ENCODE assay signal across 17 mouse cellular contexts in the genomic region with DNA sequence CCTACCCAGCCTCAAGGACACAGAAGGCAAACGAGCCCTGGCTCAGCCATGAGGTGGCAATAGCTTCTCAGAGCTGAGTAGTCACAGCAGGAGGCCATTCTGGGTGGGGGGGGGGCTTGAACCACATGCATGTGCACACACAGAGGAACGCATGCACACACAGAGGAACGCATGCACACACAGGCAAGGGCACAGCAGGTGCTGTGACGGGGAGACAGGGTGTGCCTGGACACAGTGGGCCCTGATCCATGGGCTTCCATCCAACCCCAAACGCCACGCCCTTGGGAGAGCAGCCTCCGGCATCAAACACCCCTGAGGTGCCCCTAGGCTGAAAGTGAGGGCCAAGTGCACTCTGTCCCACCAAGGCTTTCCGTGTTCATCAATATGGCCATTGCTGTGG. TPM values are rescaled to one million over a fixed set of nuclear protein-coding genes. Genes with fewer than 3 reads are reported as not detected.
A peak's percentile ranks its signal among the peaks of the same experiment; 100 is the strongest.
DNase-seq lines count a peak whose midpoint lies in the region; ATAC-seq and TF ChIP-seq lines count a peak whose summit lies in the region.
"Had no signal": no experiment of that assay in that cellular context is flagged by ENCODE, and none has a peak within 500 bp of the region (broad histone marks: within the 10 kb centered on the region; RNA-seq: fewer than 3 reads in every experiment).

No protein-coding gene starts in this region.

- no peak for TF ChIP-seq CTCF in stomach, postnatal 0 days (IDR thresholded peaks at IDR 0.05; ENCODE audit: low read depth)

- WGBS in heart, embryonic 13.5 days = 79% methylated on average over 8 of the region's 8 CpGs
- WGBS in lung, embryonic 16.5 days = 71% methylated on average over 8 of the region's 8 CpGs
- WGBS in liver, embryonic 12.5 days (ENCODE audit: insufficient replicate concordance) = 84% methylated on average over 8 of the region's 8 CpGs
- WGBS in stomach, postnatal 0 days = 51% methylated on average over 8 of the region's 8 CpGs

- no peak overlapping the region for H3K4me3 ChIP-seq in heart, embryonic 13.5 days
- H3K4me3 ChIP-seq in lung, embryonic 16.5 days (ENCODE audit: low read length) = no peak overlapping the region
- no peak overlapping the region for H3K4me3 ChIP-seq in liver, embryonic 12.5 days
- no peak overlapping the region for H3K4me3 ChIP-seq in stomach, postnatal 0 days (ENCODE audit: low read depth, low read length)
- H3K4me3 ChIP-seq: embryonic facial prominence, embryonic 13.5 days; limb, embryonic 13.5 days; midbrain, embryonic 12.5 days had no signal

- ATAC-seq in heart, embryonic 13.5 days (ENCODE audit: extremely low read depth, insufficient number of reproducible peaks, low FRiP score, low TSS enrichment) = no peak
- peak; percentile 29; the same call in 1 of the 2 replicates for ATAC-seq in lung, embryonic 16.5 days (ENCODE audit: low read depth)
- ATAC-seq in liver, embryonic 12.5 days = no peak
- ATAC-seq in stomach, postnatal 0 days (ENCODE audit: low FRiP score, low TSS enrichment) = no peak
- ATAC-seq: forebrain, embryonic 14.5 days had no signal

- H3K27me3 ChIP-seq in heart, embryonic 13.5 days (replicated peaks) = no peaks in the 10 kb centered on the region
- no peaks in the 10 kb centered on the region for H3K27me3 ChIP-seq in lung, embryonic 16.5 days (ENCODE audit: control insufficient read depth, insufficient read depth, low read depth, low read length)
- H3K27me3 ChIP-seq in liver, embryonic 12.5 days (replicated peaks) = no peaks in the 10 kb centered on the region
- no peaks in the 10 kb centered on the region for H3K27me3 ChIP-seq in stomach, postnatal 0 days (ENCODE audit: control insufficient read depth, insufficient read depth, low read length)
- H3K27me3 ChIP-seq: embryonic facial prominence, embryonic 13.5 days; limb, embryonic 13.5 days; midbrain, embryonic 12.5 days had no signal

- H3K4me1 ChIP-seq in heart, embryonic 13.5 days = peaks cover 68% of the 10 kb centered on the region
- peaks cover 35% of the 10 kb centered on the region for H3K4me1 ChIP-seq in lung, embryonic 16.5 days (replicated peaks; ENCODE audit: control insufficient read depth, insufficient read depth, low read length)
- peaks cover 66% of the 10 kb centered on the region for H3K4me1 ChIP-seq in liver, embryonic 12.5 days
- no peaks in the 10 kb centered on the region for H3K4me1 ChIP-seq in stomach, postnatal 0 days (replicated peaks; ENCODE audit: control insufficient read depth, insufficient read depth)

- peak overlapping the region; percentile 48 for H3K4me2 ChIP-seq in heart, embryonic 13.5 days
- H3K4me2 ChIP-seq in lung, embryonic 16.5 days (ENCODE audit: low read depth, low read length) = no peak overlapping the region
- peak overlapping the region; percentile 55 for H3K4me2 ChIP-seq in liver, embryonic 12.5 days
- H3K4me2 ChIP-seq in stomach, postnatal 0 days (replicated peaks; ENCODE audit: low read depth) = no peak overlapping the region
- H3K4me2 ChIP-seq: embryonic facial prominence, embryonic 13.5 days; limb, embryonic 13.5 days; midbrain, embryonic 12.5 days had no signal

- peaks cover 53% of the 10 kb centered on the region for H3K36me3 ChIP-seq in heart, embryonic 13.5 days
- peaks cover 17% of the 10 kb centered on the region for H3K36me3 ChIP-seq in lung, embryonic 16.5 days (ENCODE audit: control insufficient read depth, insufficient read depth, low read length)
- H3K36me3 ChIP-seq in liver, embryonic 12.5 days = peaks cover 85% of the 10 kb centered on the region
- no peaks in the 10 kb centered on the region for H3K36me3 ChIP-seq in stomach, postnatal 0 days (ENCODE audit: control insufficient read depth, insufficient read depth, low read length)

- DNase-seq in heart, adult 18-20 months = no peak
- no peak for DNase-seq in lung, postnatal 10 days
- DNase-seq in stomach, postnatal 0 days (ENCODE audit: low spot score) = peak; percentile 44
- no peak for DNase-seq in testis, postnatal 14 days (ENCODE audit: low spot score)
- no peak for DNase-seq in cerebellum, adult 11 months
- DNase-seq: cerebellum, postnatal 25 days; gastrocnemius, postnatal 25 days; kidney, adult 8-10 months; retina, postnatal 1 day; thymus, postnatal 14 days had no signal

- H3K9ac ChIP-seq in heart, embryonic 13.5 days = peak overlapping the region; percentile 63; the same call in 1 of the 2 replicates
- 0 out of 2 replicates have a peak overlapping the region, but pooled peaks have one; percentile 30 for H3K9ac ChIP-seq in lung, embryonic 16.5 days (ENCODE audit: low read length)
- H3K9ac ChIP-seq in liver, embryonic 12.5 days = no peak overlapping the region
- H3K9ac ChIP-seq in stomach, postnatal 0 days (ENCODE audit: low read length) = no peak overlapping the region
- H3K9ac ChIP-seq: embryonic facial prominence, embryonic 13.5 days; limb, embryonic 13.5 days; midbrain, embryonic 12.5 days had no signal

- TF ChIP-seq EP300 in stomach, postnatal 0 days (optimal IDR thresholded peaks at IDR 0.05) = no peak

- peak overlapping the region; percentile 88 for H3K27ac ChIP-seq in heart, embryonic 13.5 days (replicated peaks)
- H3K27ac ChIP-seq in lung, embryonic 16.5 days (ENCODE audit: low read length) = peak overlapping the region; percentile 83
- peak overlapping the region; percentile 76 for H3K27ac ChIP-seq in liver, embryonic 12.5 days
- H3K27ac ChIP-seq in stomach, postnatal 0 days (replicated peaks) = peak overlapping the region; percentile 45; the same call in 1 of the 2 replicates
- H3K27ac ChIP-seq: embryonic facial prominence, embryonic 13.5 days; limb, embryonic 13.5 days; midbrain, embryonic 12.5 days had no signal

- H3K9me3 ChIP-seq in heart, embryonic 13.5 days = no peaks in the 10 kb centered on the region
- no peaks in the 10 kb centered on the region for H3K9me3 ChIP-seq in lung, embryonic 16.5 days (ENCODE audit: control insufficient read depth, low read length)
- no peaks in the 10 kb centered on the region for H3K9me3 ChIP-seq in liver, embryonic 12.5 days (replicated peaks)
- no peaks in the 10 kb centered on the region for H3K9me3 ChIP-seq in stomach, postnatal 0 days (ENCODE audit: control insufficient read depth, low read length)
- H3K9me3 ChIP-seq: embryonic facial prominence, embryonic 13.5 days; limb, embryonic 13.5 days; midbrain, embryonic 12.5 days had no signal

RNA-seq across cellular contexts. Expression of gene Slc38a10, which starts 15.0 kb away (rescaled TPM):
- polyA plus RNA-seq in heart, embryonic 13.5 days (2015; fragmentation: Nextera tagmentation; extraction: Ambion mirVana) = 83.7 and 88.0 TPM in 2 replicates
- 10 to 100 TPM; 89.2 to 93.9 TPM for total RNA-seq in heart, adult 18-20 months (2021)
- 96.3 and 100 TPM in 2 replicates for polyA plus RNA-seq in lung, embryonic 16.5 days (2015; fragmentation: Nextera tagmentation; extraction: Ambion mirVana)
- polyA plus RNA-seq in liver, embryonic 12.5 days (2016; fragmentation: Nextera tagmentation; extraction: Ambion mirVana) = 54.9 and 55.2 TPM in 2 replicates
- polyA plus RNA-seq in stomach, postnatal 0 days (2015; fragmentation: Nextera tagmentation; extraction: Ambion mirVana) = 40.5 and 42.3 TPM in 2 replicates

RNA-seq across cellular contexts. Expression of gene Ndufaf8, which starts 37.5 kb away (rescaled TPM):
- 81.1 and 95.7 TPM in 2 replicates for polyA plus RNA-seq in heart, embryonic 13.5 days (2015; fragmentation: Nextera tagmentation; extraction: Ambion mirVana)
- total RNA-seq in heart, adult 18-20 months (2021) = 10 to 100 TPM; 85.2 to 94.9 TPM
- polyA plus RNA-seq in lung, embryonic 16.5 days (2015; fragmentation: Nextera tagmentation; extraction: Ambion mirVana) = 64.7 and 78.3 TPM in 2 replicates
- polyA plus RNA-seq in liver, embryonic 12.5 days (2016; fragmentation: Nextera tagmentation; extraction: Ambion mirVana) = 64.4 and 68.1 TPM in 2 replicates
- polyA plus RNA-seq in stomach, postnatal 0 days (2015; fragmentation: Nextera tagmentation; extraction: Ambion mirVana) = 84.8 and 84.9 TPM in 2 replicates

RNA-seq across cellular contexts. Expression of gene Tepsin, which starts 37.7 kb away (rescaled TPM):
- polyA plus RNA-seq in heart, embryonic 13.5 days (2015; fragmentation: Nextera tagmentation; extraction: Ambion mirVana) = 13.0 and 13.5 TPM in 2 replicates
- 1 to 10 TPM; 5.9 to 8.2 TPM for total RNA-seq in heart, adult 18-20 months (2021)
- polyA plus RNA-seq in lung, embryonic 16.5 days (2015; fragmentation: Nextera tagmentation; extraction: Ambion mirVana) = 17.8 and 18.2 TPM in 2 replicates
- 9.3 and 11.3 TPM in 2 replicates for polyA plus RNA-seq in liver, embryonic 12.5 days (2016; fragmentation: Nextera tagmentation; extraction: Ambion mirVana)
- polyA plus RNA-seq in stomach, postnatal 0 days (2015; fragmentation: Nextera tagmentation; extraction: Ambion mirVana) = 8.3 and 11.5 TPM in 2 replicates

RNA-seq across cellular contexts. Expression of gene Cep131, which starts 49.6 kb away (rescaled TPM):
- 13.4 and 13.8 TPM in 2 replicates for polyA plus RNA-seq in heart, embryonic 13.5 days (2015; fragmentation: Nextera tagmentation; extraction: Ambion mirVana)
- 10 to 100 TPM in 1 of 2 experiments, 1 to 10 TPM in 1; 6.5 to 10.5 TPM for total RNA-seq in heart, adult 18-20 months (2021)
- polyA plus RNA-seq in lung, embryonic 16.5 days (2015; fragmentation: Nextera tagmentation; extraction: Ambion mirVana) = 15.3 and 16.4 TPM in 2 replicates
- 10.5 and 11.4 TPM in 2 replicates for polyA plus RNA-seq in liver, embryonic 12.5 days (2016; fragmentation: Nextera tagmentation; extraction: Ambion mirVana)
- polyA plus RNA-seq in stomach, postnatal 0 days (2015; fragmentation: Nextera tagmentation; extraction: Ambion mirVana) = 5.8 and 6.3 TPM in 2 replicates

Comparison
In these comparisons a context has a peak if more than half of its experiments do, and no peak if none do; other contexts are left out.
1. H3K4me2 ChIP-seq: peak in heart, embryonic 13.5 days (single experiment) and liver, embryonic 12.5 days (single experiment); none in lung, embryonic 16.5 days (single experiment) and stomach, postnatal 0 days (single experiment).
2. H3K9ac ChIP-seq: peak in heart, embryonic 13.5 days (single experiment) and lung, embryonic 16.5 days (single experiment); none in liver, embryonic 12.5 days (single experiment) and stomach, postnatal 0 days (single experiment).
3. Peak in every context shown above with its lines, with median percentiles within 50 percentile points of each other: H3K27ac ChIP-seq.